Comparison of ENCODE assay signal across 16 mouse cellular contexts in the genomic region with DNA sequence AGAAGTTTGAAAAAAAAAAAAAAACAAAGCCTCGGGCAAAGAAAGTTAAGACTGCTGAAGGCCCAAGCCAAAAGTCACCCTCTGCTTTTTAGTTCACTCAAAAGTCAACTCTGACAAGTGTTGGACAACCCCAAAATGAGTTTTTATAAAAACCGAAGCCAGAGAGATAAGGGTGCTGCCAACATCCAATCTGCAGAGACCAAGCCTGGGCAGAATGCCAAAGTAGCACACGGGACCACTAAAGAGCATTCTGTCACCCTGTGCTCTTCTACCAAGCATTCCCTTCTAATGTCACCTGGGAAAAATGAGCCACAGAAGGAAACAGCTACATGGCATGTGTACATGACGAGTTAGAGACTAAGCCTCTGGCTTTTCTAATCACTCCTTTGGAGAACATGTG. TPM values are rescaled to one million over a fixed set of nuclear protein-coding genes. Genes with fewer than 3 reads are reported as not detected.
DNase-seq lines count a peak whose midpoint lies in the region; ATAC-seq and TF ChIP-seq lines count a peak whose summit lies in the region.
"Had no signal": no experiment of that assay in that cellular context is flagged by ENCODE, and none has a peak within 500 bp of the region (broad histone marks: within the 10 kb centered on the region; RNA-seq: fewer than 3 reads in every experiment).

No protein-coding gene starts in this region.

- no peaks in the 10 kb centered on the region for H3K9me3 ChIP-seq in heart, postnatal 0 days (replicated peaks; ENCODE audit: control insufficient read depth, low read length)
- H3K9me3 ChIP-seq: hindbrain, embryonic 15.5 days; limb, embryonic 10.5 days; liver, embryonic 15.5 days; midbrain, embryonic 12.5 days had no signal

- ATAC-seq in heart, postnatal 0 days (ENCODE audit: insufficient read depth, low read depth): peak; percentile 65

- H3K36me3 ChIP-seq in heart, postnatal 0 days (replicated peaks; ENCODE audit: control insufficient read depth, insufficient read depth, low read length): no peaks in the 10 kb centered on the region
- H3K36me3 ChIP-seq: limb, embryonic 10.5 days; liver, embryonic 15.5 days had no signal

- H3K27me3 ChIP-seq in heart, postnatal 0 days (ENCODE audit: control insufficient read depth, insufficient read depth, low read length): no peaks in the 10 kb centered on the region
- H3K27me3 ChIP-seq: CH12.LX; hindbrain, embryonic 15.5 days; liver, embryonic 15.5 days; midbrain, embryonic 12.5 days had no signal

- intact Hi-C loops in left cerebral cortex, postnatal 4 days (cut with DNase I): no loop called here
- intact Hi-C loops in left cerebral cortex, postnatal 14 days (cut with DNase I): no loop called here
- intact Hi-C loops in left cerebral cortex, adult 2 months (cut with DNase I): no loop called here

- peak; percentile 95 for TF ChIP-seq EP300 in heart, postnatal 0 days (IDR thresholded peaks at IDR 0.05; ENCODE audit: low read depth)

- no peak overlapping the region for H3K9ac ChIP-seq in heart, postnatal 0 days (replicated peaks; ENCODE audit: low read depth, low read length)
- H3K9ac ChIP-seq: hindbrain, embryonic 15.5 days; liver, embryonic 15.5 days; midbrain, embryonic 12.5 days had no signal

- peak overlapping the region; percentile 98 for H3K27ac ChIP-seq in heart, postnatal 0 days (ENCODE audit: low read depth)
- no peak overlapping the region for H3K27ac ChIP-seq in left cerebral cortex, adult 2 months
- H3K27ac ChIP-seq: gastrocnemius, adult 2 months; hindbrain, embryonic 15.5 days; limb, embryonic 10.5 days; liver, embryonic 15.5 days; midbrain, embryonic 12.5 days had no signal

- DNase-seq in left cerebral cortex, postnatal 4 days: peak; percentile 36
- no peak for DNase-seq in left cerebral cortex, postnatal 14 days (ENCODE audit: low spot score in 2 of 2)
- peak; percentile 37 for DNase-seq in MEL-GATA-1-ER (ENCODE audit: extremely low read depth, low read depth)
- peak; percentile 68 to 72 for DNase-seq in heart, adult 18-20 months
- DNase-seq in heart, postnatal 0 days (ENCODE audit: low spot score): peak; percentile 89
- no peak for DNase-seq in gastrocnemius, postnatal 4 days (ENCODE audit: low spot score in 2 of 2)
- no peak for DNase-seq in left cerebral cortex, adult 2 months (ENCODE audit: extremely low spot score in 1 of 2, low spot score in 2 of 2)
- no peak for DNase-seq in thymus, postnatal 4 days
- DNase-seq: adrenal gland, postnatal 25 days; cerebellum, adult 11-12 months; gastrocnemius, adult 2 months had no signal

- H3K4me1 ChIP-seq in heart, postnatal 0 days (ENCODE audit: control insufficient read depth, insufficient read depth): peaks cover 45% of the 10 kb centered on the region
- H3K4me1 ChIP-seq: liver, embryonic 15.5 days; midbrain, embryonic 12.5 days had no signal

- H3K4me2 ChIP-seq in heart, postnatal 0 days (ENCODE audit: low read depth, low read length): no peak overlapping the region
- H3K4me2 ChIP-seq: hindbrain, embryonic 15.5 days; liver, embryonic 15.5 days; midbrain, embryonic 12.5 days had no signal

- no peak for TF ChIP-seq CTCF in heart, postnatal 0 days (IDR thresholded peaks at IDR 0.05; ENCODE audit: low read depth)
- TF ChIP-seq CTCF in left cerebral cortex, adult 2 months (IDR thresholded peaks at IDR 0.05): no peak

- 8% methylated on average over 4 of the region's 4 CpGs for WGBS in heart, postnatal 0 days

- no peak overlapping the region for H3K4me3 ChIP-seq in heart, postnatal 0 days (ENCODE audit: low read depth, low read length)
- no peak overlapping the region for H3K4me3 ChIP-seq in left cerebral cortex, adult 2 months
- H3K4me3 ChIP-seq: gastrocnemius, adult 2 months; hindbrain, embryonic 15.5 days; limb, embryonic 10.5 days; liver, embryonic 15.5 days; midbrain, embryonic 12.5 days had no signal

RNA-seq across cellular contexts. Expression of gene Tbc1d7, which starts 36.8 kb away (rescaled TPM):
- 10 to 100 TPM; 34.5 to 37.3 TPM for total RNA-seq in left cerebral cortex, postnatal 4 days (2021)
- 10 to 100 TPM; 35.0 to 39.7 TPM for total RNA-seq in left cerebral cortex, postnatal 14 days (2021)
- total RNA-seq in heart, adult 18-20 months (2021): 10 to 100 TPM; 26.7 to 34.9 TPM
- 14.8 and 32.9 TPM in 2 replicates for total RNA-seq in heart, postnatal 0 days (2014; rRNA removed; ENCODE audit: low replicate concordance)
- 70.5 and 73.4 TPM in 2 replicates for polyA plus RNA-seq in heart, postnatal 0 days (2015; fragmentation: Nextera tagmentation; extraction: Ambion mirVana)
- total RNA-seq in gastrocnemius, postnatal 4 days (2021): 10 to 100 TPM; 24.0 to 26.8 TPM
- total RNA-seq in left cerebral cortex, adult 2 months (2021): 10 to 100 TPM; 23.4 to 29.0 TPM

Comparison
In these comparisons a context has a peak if more than half of its experiments do, and no peak if none do; other contexts are left out.
1. DNase-seq: peak in left cerebral cortex, postnatal 4 days (single experiment), MEL-GATA-1-ER (single experiment), heart, adult 18-20 months (2 of 2) and heart, postnatal 0 days (single experiment); none in left cerebral cortex, postnatal 14 days (0 of 2), gastrocnemius, postnatal 4 days (0 of 2), left cerebral cortex, adult 2 months (0 of 2) and thymus, postnatal 4 days (single experiment).